Comparison of ENCODE assay signal across 18 mouse cellular contexts in genomic region chr17:14476707-14477106, GRCm38 (mm10).
DNase-seq lines count a peak whose midpoint lies in the region; ATAC-seq and TF ChIP-seq lines count a peak whose summit lies in the region.
"Had no signal": no experiment of that assay in that cellular context is flagged by ENCODE, and none has a peak within 500 bp of the region (broad histone marks: within the 10 kb centered on the region; RNA-seq: fewer than 3 reads in every experiment).

No protein-coding gene starts in this region.

- 0 out of 2 replicates have a peak overlapping the region, but pooled peaks have one; percentile 25 for H3K27ac ChIP-seq in heart, embryonic 10.5 days
- H3K27ac ChIP-seq in kidney, postnatal 0 days, result no peak overlapping the region
- peak overlapping the region; percentile 30; the same call in 1 of the 2 replicates for H3K27ac ChIP-seq in embryonic facial prominence, embryonic 11.5 days (replicated peaks; ENCODE audit: low read depth, low read length)
- 0 out of 2 replicates have a peak overlapping the region, but pooled peaks have one; percentile 2 for H3K27ac ChIP-seq in limb, embryonic 15.5 days
- H3K27ac ChIP-seq: heart, embryonic 15.5 days; hindbrain, embryonic 14.5 days had no signal

- 0 out of 2 replicates have a peak, but pooled peaks have one; percentile 33 for ATAC-seq in kidney, postnatal 0 days (replicated peaks; ENCODE audit: low FRiP score, low read depth)
- peak; percentile 32; the same call in 1 of the 2 replicates for ATAC-seq in embryonic facial prominence, embryonic 11.5 days (replicated peaks; ENCODE audit: insufficient number of reproducible peaks, low FRiP score, low TSS enrichment, low read depth)
- ATAC-seq in limb, embryonic 15.5 days (ENCODE audit: insufficient number of reproducible peaks, low FRiP score, low TSS enrichment, low read depth), result no peak
- ATAC-seq: forebrain, embryonic 14.5 days; lung, postnatal 0 days had no signal

- TF ChIP-seq CTCF in kidney, postnatal 0 days (IDR thresholded peaks at IDR 0.05; ENCODE audit: low read depth), result 0 out of 2 replicates have a peak, but pooled peaks have one; percentile 1

- H3K36me3 ChIP-seq in heart, embryonic 10.5 days, result no peaks in the 10 kb centered on the region
- H3K36me3 ChIP-seq in kidney, postnatal 0 days (ENCODE audit: insufficient read depth, low read length), result no peaks in the 10 kb centered on the region
- no peaks in the 10 kb centered on the region for H3K36me3 ChIP-seq in embryonic facial prominence, embryonic 11.5 days (replicated peaks; ENCODE audit: control insufficient read depth, insufficient read depth, low read depth, low read length)
- H3K36me3 ChIP-seq in limb, embryonic 15.5 days, result no peaks in the 10 kb centered on the region
- H3K36me3 ChIP-seq: heart, embryonic 15.5 days had no signal

- H3K9me3 ChIP-seq in heart, embryonic 10.5 days, result no peaks in the 10 kb centered on the region
- no peaks in the 10 kb centered on the region for H3K9me3 ChIP-seq in kidney, postnatal 0 days (replicated peaks; ENCODE audit: low read length)
- H3K9me3 ChIP-seq in embryonic facial prominence, embryonic 11.5 days (replicated peaks; ENCODE audit: control insufficient read depth, low read length), result no peaks in the 10 kb centered on the region
- no peaks in the 10 kb centered on the region for H3K9me3 ChIP-seq in limb, embryonic 15.5 days
- H3K9me3 ChIP-seq: heart, embryonic 15.5 days; megakaryocyte, embryonic 14.5 days had no signal

- H3K4me2 ChIP-seq in kidney, postnatal 0 days (ENCODE audit: low read length), result no peak overlapping the region
- no peak overlapping the region for H3K4me2 ChIP-seq in embryonic facial prominence, embryonic 11.5 days (ENCODE audit: low read depth, low read length)
- H3K4me2 ChIP-seq in limb, embryonic 15.5 days, result no peak overlapping the region
- H3K4me2 ChIP-seq: hindbrain, embryonic 14.5 days had no signal

- H3K9ac ChIP-seq in kidney, postnatal 0 days (ENCODE audit: low read depth, low read length), result no peak overlapping the region
- H3K9ac ChIP-seq in embryonic facial prominence, embryonic 11.5 days (replicated peaks; ENCODE audit: low read length), result peak overlapping the region; percentile 14
- no peak overlapping the region for H3K9ac ChIP-seq in limb, embryonic 15.5 days
- H3K9ac ChIP-seq: heart, embryonic 15.5 days; hindbrain, embryonic 14.5 days had no signal

- peaks cover 62% of the 10 kb centered on the region for H3K27me3 ChIP-seq in heart, embryonic 10.5 days (ENCODE audit: insufficient read depth, poor library complexity, severe bottlenecking)
- H3K27me3 ChIP-seq in kidney, postnatal 0 days (ENCODE audit: insufficient read depth, low read length), result no peaks in the 10 kb centered on the region
- no peaks in the 10 kb centered on the region for H3K27me3 ChIP-seq in embryonic facial prominence, embryonic 11.5 days (ENCODE audit: control insufficient read depth, insufficient read depth, low read length)
- H3K27me3 ChIP-seq in limb, embryonic 15.5 days, result peaks cover 5% of the 10 kb centered on the region; the same call in 1 of the 2 replicates
- H3K27me3 ChIP-seq: megakaryocyte, embryonic 14.5 days had no signal

- WGBS in heart, embryonic 10.5 days, result 67% methylated on average over 12 of the region's 12 CpGs
- 75% methylated on average over 12 of the region's 12 CpGs for WGBS in kidney, postnatal 0 days
- WGBS in embryonic facial prominence, embryonic 11.5 days, result 60% methylated on average over 12 of the region's 12 CpGs
- 53% methylated on average over 12 of the region's 12 CpGs for WGBS in limb, embryonic 15.5 days

- DNase-seq in heart, embryonic 10.5 days (ENCODE audit: low spot score), result no peak
- DNase-seq in heart, adult 18-20 months, result no peak
- no peak for DNase-seq in kidney, postnatal 0 days (ENCODE audit: low spot score)
- DNase-seq in kidney, postnatal 10 days, result no peak
- peak; percentile 39 for DNase-seq in embryonic facial prominence, embryonic 11.5 days (ENCODE audit: low spot score)
- DNase-seq in spleen, postnatal 36 days (ENCODE audit: low spot score in 2 of 2), result no peak
- DNase-seq in layer of hippocampus, postnatal 10 days (ENCODE audit: low spot score in 2 of 2), result no peak
- DNase-seq: adrenal gland, adult 8-10 months; cerebellum, adult 8-10 months; kidney, postnatal 36 days; liver; right cerebral cortex, postnatal 14 days had no signal

- no peak overlapping the region for H3K4me3 ChIP-seq in heart, embryonic 10.5 days
- H3K4me3 ChIP-seq in kidney, postnatal 0 days (replicated peaks; ENCODE audit: low read depth, low read length), result no peak overlapping the region
- H3K4me3 ChIP-seq in embryonic facial prominence, embryonic 11.5 days (ENCODE audit: low read depth, low read length), result no peak overlapping the region
- no peak overlapping the region for H3K4me3 ChIP-seq in limb, embryonic 15.5 days
- H3K4me3 ChIP-seq: heart, embryonic 15.5 days; megakaryocyte, embryonic 14.5 days had no signal

- peaks cover 20% of the 10 kb centered on the region for H3K4me1 ChIP-seq in heart, embryonic 10.5 days
- H3K4me1 ChIP-seq in kidney, postnatal 0 days (replicated peaks; ENCODE audit: insufficient read depth, low read length), result no peaks in the 10 kb centered on the region
- peaks cover 5% of the 10 kb centered on the region; the same call in 1 of the 2 replicates for H3K4me1 ChIP-seq in embryonic facial prominence, embryonic 11.5 days (ENCODE audit: control insufficient read depth, insufficient read depth, low read length)
- H3K4me1 ChIP-seq in limb, embryonic 15.5 days, result peaks cover 27% of the 10 kb centered on the region
- H3K4me1 ChIP-seq: megakaryocyte, embryonic 14.5 days had no signal
